Mouse (Mus musculus) heart, embryonic 13.5 days (tissue): ENCODE results near the gene Slc25a30. TPM values are rescaled to one million over a fixed set of nuclear protein-coding genes. Genes with fewer than 3 reads are reported as not detected.

Experiments
- polyA plus RNA-seq: library from polyadenylated mRNA; unstranded; fragments of >200 nt; fragmentation: Nextera tagmentation; extraction: Ambion mirVana; gene quantifications from 2 replicates; pipeline ENCODE4 v1.2.1, GENCODE M21; 2015

Gene Slc25a30
- polyA plus RNA-seq, 1 experiment from 2014 or later, result 4.8 TPM

Other genes with a start within 250 kb of the Slc25a30 start
- not detected in 2 replicates for gene Spert, start 193.9 kb downstream of the Slc25a30 start, polyA plus RNA-seq
- not detected in 2 replicates for gene Erich6b, start 144.8 kb downstream of the Slc25a30 start, polyA plus RNA-seq
- 11.7 and 11.8 TPM in 2 replicates for gene Cog3, start 32.5 kb downstream of the Slc25a30 start, polyA plus RNA-seq
- gene Tpt1, start 58.1 kb upstream of the Slc25a30 start, polyA plus RNA-seq, result 849 and 910 TPM in 2 replicates
- gene Kctd4, start 168.0 kb upstream of the Slc25a30 start, polyA plus RNA-seq, result 0.18 and 0.25 TPM in 2 replicates
- gene Gtf2f2, start 223.8 kb upstream of the Slc25a30 start, polyA plus RNA-seq, result 26.9 and 27.1 TPM in 2 replicates